Mouse (Mus musculus) myocyte (in vitro differentiated cells): Measurements from ENCODE around the gene Olfr683. TPM values are rescaled to one million over a fixed set of nuclear protein-coding genes. Genes with fewer than 3 reads are reported as not detected.
"Not testable (repeated sequence)": the region's sequence is repeated elsewhere in the genome, so short reads cannot be mapped to it uniquely, and the experiment has no call there.

Experiments
- H3K27me3 ChIP-seq: one replicate; pipeline ENCODE4 v1.6.1; 2011; ENCODE audit not compliant: control insufficient read depth, insufficient read depth, insufficient read length
- H3K36me3 ChIP-seq: one replicate; pipeline ENCODE4 v1.6.1; 2011; ENCODE audit not compliant: control insufficient read depth, insufficient read depth
- H3K4me2 ChIP-seq: one replicate; pipeline ENCODE4 v1.6.1; 2011; ENCODE audit warnings: low read depth, control low read depth
- H3K4me3 ChIP-seq: one replicate; pipeline ENCODE4 v1.5.1; 2011; ENCODE audit warnings: mild to moderate bottlenecking, control low read depth, moderate library complexity
- H3K79me2 ChIP-seq: one replicate; pipeline ENCODE4 v1.6.1; 2011; ENCODE audit not compliant: control insufficient read depth, insufficient read depth
- H3ac ChIP-seq: one replicate; pipeline ENCODE4 v1.6.1; 2011; ENCODE audit not compliant: control insufficient read depth, insufficient read length
- CEBPB ChIP-seq: IDR thresholded peaks from 2 replicates; pipeline ENCODE4 v1.6.1; 2011; ENCODE audit warnings: mild to moderate bottlenecking, moderate library complexity; ENCODE audit not compliant: poor library complexity, insufficient read depth, severe bottlenecking
- MYOG ChIP-seq, 3 experiments: IDR thresholded peaks; one replicate each; pipeline ENCODE4 v1.6.1; 2011; ENCODE audit warnings: control low read depth in 2 of 3, low read depth in 2 of 3, mild to moderate bottlenecking in 2 of 3; ENCODE audit not compliant: insufficient read length in 2 of 3, control insufficient read depth in 1 of 3, insufficient read depth in 1 of 3
- POLR2AphosphoS2 ChIP-seq: IDR thresholded peaks from one replicate; pipeline ENCODE4 v1.6.1; 2011; ENCODE audit warnings: low read depth, control low read depth; ENCODE audit not compliant: insufficient read length
- TCF12 ChIP-seq: IDR thresholded peaks from one replicate; pipeline ENCODE4 v1.6.1; 2011; ENCODE audit warnings: mild to moderate bottlenecking, control low read depth; ENCODE audit not compliant: poor library complexity, insufficient read depth, severe bottlenecking
- polyA plus RNA-seq: library from polyadenylated mRNA; unstranded; fragments of >200 nt; fragmentation: generic; extraction: Trizol; gene quantifications from one replicate; pipeline ENCODE4 v1.2.1, GENCODE M21; 2012; ENCODE audit warnings: missing spikeins

Gene Olfr683
- polyA plus RNA-seq, 1 experiment, result not detected

GRCm38 (mm10) chr7:105116536-105116935 is 30.3 kb downstream of the Olfr683 start, which contains the start of gene Olfr681:
Gene Olfr681 (plus strand): TSS chr7:105116836.
- Histone ChIP-seq H3K4me3 (no peak within 1 kb of the TSS), H3ac (no peak within 1 kb of the TSS), H3K79me2 (no peaks in the 10 kb centered on the region), H3K27me3 (no peaks in the 10 kb centered on the region), H3K36me3 (no peaks in the 10 kb centered on the region), H3K4me2 (no peak within 1 kb of the TSS)
- TF ChIP-seq TCF12 (no peak), CEBPB (no peak), POLR2AphosphoS2 (no peak), MYOG (IDR thresholded peaks at IDR 0.05; ENCODE audit: control insufficient read depth in 1 of 3, insufficient read depth in 1 of 3, insufficient read length in 2 of 3, low read depth in 2 of 3) (no peak)

- H3K79me2 ChIP-seq, H3K4me3 ChIP-seq, H3K27me3 ChIP-seq, H3K36me3 ChIP-seq, H3ac ChIP-seq, H3K4me2 ChIP-seq: not testable (repeated sequence)
Measured at GRCm38 (mm10) chr7:105092717-105093116, 54.1 kb downstream of the Olfr683 start, which contains the start of gene Olfr680-ps1. Gene Olfr680-ps1 (minus strand): TSS chr7:105092817.

Other genes with a start within 250 kb of the Olfr683 start
- not detected for gene Olfr667, start 225.5 kb downstream of the Olfr683 start, polyA plus RNA-seq
- gene Olfr668, start 219.0 kb downstream of the Olfr683 start, polyA plus RNA-seq, result not detected
- not detected for gene Olfr669, start 212.8 kb downstream of the Olfr683 start, polyA plus RNA-seq
- not detected for gene Olfr670, start 184.4 kb downstream of the Olfr683 start, polyA plus RNA-seq
- gene Olfr671, start 167.9 kb downstream of the Olfr683 start, polyA plus RNA-seq, result not detected
- not detected for gene Olfr672, start 145.0 kb downstream of the Olfr683 start, polyA plus RNA-seq
- not detected for gene Olfr675, start 118.6 kb downstream of the Olfr683 start, polyA plus RNA-seq
- gene Olfr676, start 114.3 kb downstream of the Olfr683 start, polyA plus RNA-seq, result not detected
- gene Olfr677, start 95.6 kb downstream of the Olfr683 start, polyA plus RNA-seq, result not detected
- not detected for gene Olfr678, start 82.5 kb downstream of the Olfr683 start, polyA plus RNA-seq
- not detected for gene Olfr679, start 65.8 kb downstream of the Olfr683 start, polyA plus RNA-seq
- not detected for gene Olfr680-ps1, start 54.2 kb downstream of the Olfr683 start, polyA plus RNA-seq
- gene Olfr681, start 30.2 kb downstream of the Olfr683 start, polyA plus RNA-seq, result not detected
- not detected for gene Olfr684, start 16.6 kb upstream of the Olfr683 start, polyA plus RNA-seq
- gene Olfr685, start 39.0 kb upstream of the Olfr683 start, polyA plus RNA-seq, result not detected
- not detected for gene Olfr686, start 60.5 kb upstream of the Olfr683 start, polyA plus RNA-seq
- gene Olfr688, start 141.1 kb upstream of the Olfr683 start, polyA plus RNA-seq, result not detected
- gene Olfr689, start 164.2 kb upstream of the Olfr683 start, polyA plus RNA-seq, result not detected
- gene Olfr690, start 187.1 kb upstream of the Olfr683 start, polyA plus RNA-seq, result not detected
- not detected for gene Olfr691, start 195.3 kb upstream of the Olfr683 start, polyA plus RNA-seq
- not detected for gene Olfr692, start 221.2 kb upstream of the Olfr683 start, polyA plus RNA-seq
- gene Gm5901, start 228.0 kb upstream of the Olfr683 start, polyA plus RNA-seq, result not detected